Mouse (Mus musculus) testis, postnatal 14 days (tissue): ENCODE measurements at regions not wholly inside any gene's neighbourhood (a gene's known extent, or its start where the extent isn't known, plus 50 kb on each side); places are given as distances from the start of the nearest gene placed in this dataset.
A peak's percentile ranks its signal among the peaks of the same experiment; 100 is the strongest.

ENCODE experiments used
- DNase-seq: peaks from one replicate; pipeline ENCODE4 v3.0.0; 2021; ENCODE audit warnings: low spot score

DNA sequence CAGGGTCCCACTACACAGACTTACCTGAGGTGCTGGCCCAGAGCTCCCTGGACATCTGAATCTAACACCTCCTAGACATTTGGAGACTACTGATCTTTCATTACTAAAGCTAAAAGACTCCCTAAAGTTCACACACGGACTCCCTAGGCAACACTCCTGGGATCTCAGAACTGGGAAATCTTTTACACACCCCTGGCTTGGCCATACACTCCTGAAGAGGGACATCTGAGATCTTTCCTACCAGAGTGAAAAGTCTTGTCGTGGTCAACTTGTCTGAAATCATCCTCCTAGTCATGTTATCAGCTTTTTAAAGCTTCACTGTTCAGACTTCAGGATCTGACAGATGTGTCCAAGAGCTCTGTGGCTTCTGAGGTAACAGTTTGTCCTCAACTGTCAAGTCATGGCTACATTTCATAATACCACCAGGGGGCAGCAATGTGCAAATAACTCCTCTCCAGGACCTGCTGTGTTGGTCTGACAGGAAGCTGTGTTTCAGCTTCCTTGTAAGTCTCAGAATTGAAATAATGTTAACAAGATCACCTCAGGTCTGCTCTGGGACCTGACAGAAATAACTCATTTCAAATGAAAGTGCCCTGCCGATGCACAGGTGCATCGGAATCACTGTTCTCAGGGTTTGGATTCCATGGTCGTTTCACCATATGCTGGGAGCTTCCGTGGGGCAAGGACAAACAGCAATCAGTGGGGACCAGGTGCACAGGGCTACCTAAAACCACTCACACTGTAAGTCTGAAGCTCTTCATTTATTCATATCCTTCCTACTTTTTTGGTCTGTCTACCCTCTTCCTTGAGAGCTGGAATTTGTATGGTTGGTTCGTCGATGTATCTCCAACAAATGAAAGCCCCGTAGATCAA, 92.3 kb upstream of the C1qtnf7 start:
- peak; percentile 42 for DNase-seq

DNA sequence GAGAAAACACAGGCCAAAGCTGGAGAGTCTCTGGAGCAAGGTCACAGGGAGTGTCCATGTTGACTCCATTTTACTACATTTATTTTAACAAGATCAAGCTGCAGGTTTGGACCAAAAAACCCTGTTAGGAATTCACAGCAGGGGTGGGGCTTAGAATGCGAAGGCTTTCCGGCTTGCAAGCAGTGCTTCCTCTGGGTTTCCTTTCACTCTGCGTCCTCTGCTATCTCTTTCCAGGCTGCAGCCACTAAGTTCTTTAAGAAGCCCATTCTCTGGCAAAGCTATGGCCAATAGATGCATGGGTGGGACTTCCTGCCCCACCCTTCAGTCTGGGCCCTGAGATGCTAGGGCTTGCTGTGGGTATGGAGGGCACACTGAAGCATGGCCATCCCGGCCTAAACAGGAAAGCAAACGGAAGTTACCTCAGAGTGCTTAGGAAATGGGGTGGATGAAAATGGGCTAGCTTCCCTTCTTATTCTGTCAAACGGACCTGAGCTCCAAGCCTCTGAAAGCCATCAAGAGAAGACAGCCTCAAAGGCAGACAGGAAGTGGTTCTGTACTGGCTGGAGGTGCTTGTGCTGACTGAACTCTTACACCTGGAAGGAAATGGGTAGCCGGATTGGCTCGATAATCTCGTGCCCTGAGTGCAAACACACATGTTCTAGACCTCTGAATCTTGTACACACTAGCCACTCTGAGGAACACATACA, 90.6 kb upstream of the C1qtnf7 start:
- no peak for DNase-seq

DNA sequence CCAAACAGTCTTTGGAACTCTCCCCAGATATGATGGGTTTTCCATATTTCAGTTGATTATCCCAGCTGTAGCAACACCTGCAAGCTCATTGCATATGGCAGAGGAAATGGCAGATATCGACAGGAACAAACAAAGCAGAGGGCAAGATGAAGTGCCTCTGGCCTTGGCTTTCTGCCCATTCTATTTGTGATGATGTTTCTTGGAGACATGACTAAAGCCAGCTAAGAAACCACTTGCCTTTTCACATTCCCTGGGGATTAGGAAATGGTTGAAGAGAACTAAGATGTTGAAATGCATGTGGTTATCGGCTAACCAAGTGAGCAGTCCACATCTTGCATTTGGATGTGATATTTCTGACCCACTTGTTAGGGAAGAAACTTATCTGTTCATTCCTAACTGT, 82.0 kb upstream of the C1qtnf7 start:
- DNase-seq = no peak

DNA sequence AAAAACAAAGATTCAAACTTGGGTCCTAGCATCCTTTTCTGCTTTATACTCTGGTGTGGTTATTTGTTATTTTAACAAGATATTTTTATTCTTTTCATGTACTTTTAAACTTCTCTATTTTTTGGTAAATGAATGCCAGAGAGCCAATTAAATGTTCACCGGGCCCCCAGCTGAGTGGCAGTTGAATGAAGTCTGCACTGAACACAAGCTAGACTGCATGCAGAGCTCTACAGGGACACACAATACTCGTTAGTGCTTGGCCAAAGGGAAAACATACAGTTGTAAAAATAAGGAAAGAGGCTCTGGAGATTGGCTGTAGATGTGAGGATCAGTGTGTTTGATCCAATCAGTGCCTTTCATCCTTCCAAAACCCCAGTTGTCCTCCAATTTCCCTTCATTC, 76.1 kb upstream of the C1qtnf7 start:
- no peak for DNase-seq

DNA sequence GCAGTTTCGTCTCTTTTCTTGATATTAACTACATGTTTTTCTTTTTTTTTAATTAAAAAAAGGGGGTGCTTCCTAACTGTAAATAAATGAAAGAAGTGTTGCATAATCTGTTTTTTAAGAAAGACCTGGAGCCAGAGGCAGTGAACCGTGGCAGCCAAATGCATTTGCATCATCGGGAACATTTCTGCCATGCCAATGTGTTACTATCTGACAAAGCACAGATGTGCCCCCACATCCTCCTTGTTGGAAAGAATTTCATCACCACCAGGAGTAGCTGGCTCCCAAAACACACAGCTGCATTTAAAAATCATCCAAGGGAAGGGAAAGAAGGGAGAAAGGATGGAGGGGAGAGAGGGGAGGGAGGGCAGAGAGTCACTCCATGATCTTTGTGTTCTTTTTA, 74.0 kb upstream of the C1qtnf7 start:
- no peak for DNase-seq

DNA sequence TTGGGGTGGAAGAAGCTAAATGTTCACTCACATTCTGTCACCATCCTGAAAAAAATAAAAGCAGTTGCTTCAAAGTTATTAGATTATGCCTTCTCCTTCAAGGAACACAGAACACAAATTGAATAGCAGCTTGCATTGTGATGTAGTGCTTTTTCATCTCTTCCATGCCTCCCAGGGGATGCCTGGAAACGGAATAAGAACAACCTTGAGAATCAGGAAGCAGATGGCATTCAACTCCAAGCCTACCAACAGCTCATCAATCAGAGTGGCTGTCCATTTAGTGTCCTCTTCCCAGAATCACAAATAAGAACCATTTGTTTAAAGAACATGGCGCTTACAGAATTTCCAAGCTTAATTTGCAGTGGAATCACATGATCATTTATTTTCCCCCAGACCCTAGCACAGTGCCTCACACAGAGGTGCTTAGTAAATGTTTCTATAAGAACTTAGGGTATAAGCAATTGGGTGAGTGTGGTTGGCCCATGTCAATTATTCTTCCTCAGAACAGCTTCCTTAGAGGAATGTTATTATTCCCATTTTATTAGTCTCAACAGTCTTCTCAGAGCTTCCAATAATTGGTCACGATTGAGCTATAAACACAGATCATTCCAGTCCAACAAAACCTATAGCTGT, 70.6 kb upstream of the C1qtnf7 start:
- DNase-seq = no peak

DNA sequence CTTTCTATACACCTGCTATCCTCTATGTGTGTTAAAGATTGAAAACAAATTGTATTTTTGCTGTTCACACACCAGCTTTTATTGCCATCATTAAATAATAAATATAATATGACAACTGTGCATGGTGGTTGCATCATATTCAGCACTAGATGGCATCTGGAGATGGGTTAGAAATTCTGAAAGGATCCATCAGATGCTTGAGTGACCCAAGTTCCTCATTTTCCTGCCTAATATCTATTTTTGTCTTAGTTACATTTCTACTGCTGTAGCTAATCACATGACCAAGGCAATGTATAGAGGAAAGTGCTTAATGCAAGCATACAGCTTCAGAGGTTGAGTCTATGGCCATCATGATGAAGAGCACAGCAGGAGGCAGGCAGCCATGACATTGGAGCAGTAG, 69.7 kb upstream of the C1qtnf7 start:
- no peak for DNase-seq

DNA sequence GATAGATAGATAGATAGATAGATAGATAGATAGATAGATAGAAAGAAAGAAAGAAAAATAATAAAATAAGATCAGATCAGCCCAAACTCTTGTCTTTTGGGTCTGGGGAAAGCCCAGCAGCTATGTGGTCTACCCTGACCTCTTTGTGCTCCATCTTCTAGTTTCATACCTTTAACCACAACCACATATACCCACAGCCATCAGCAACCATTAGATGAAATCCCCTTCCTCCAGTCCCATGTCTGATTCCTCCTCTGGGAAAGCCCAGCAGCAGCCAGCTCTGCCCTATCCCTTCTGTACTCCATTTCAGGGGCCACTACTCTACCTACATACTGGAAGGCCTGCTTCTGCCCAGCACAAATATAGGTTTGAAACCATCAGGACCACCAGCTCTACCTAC, 69.0 kb upstream of the C1qtnf7 start:
- no peak for DNase-seq

DNA sequence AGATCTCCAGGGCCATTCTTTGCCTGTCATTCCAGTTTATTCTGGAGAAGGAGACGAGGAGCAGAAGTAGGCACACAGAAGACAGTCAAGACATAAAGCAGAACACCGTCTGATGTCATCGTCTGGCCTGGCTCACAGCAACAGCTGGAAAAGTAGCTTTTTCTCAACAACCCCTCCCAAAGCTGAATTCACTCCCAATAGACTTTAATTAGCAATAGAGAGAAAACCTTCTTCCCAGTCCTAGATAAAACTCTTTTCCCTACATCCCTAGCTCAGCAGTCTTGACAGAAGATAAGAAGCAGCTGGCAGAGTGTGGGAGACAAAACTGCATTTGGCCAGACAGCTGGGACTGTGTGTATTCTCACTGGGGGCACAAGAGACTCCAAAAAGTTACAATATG, 59.3 kb upstream of the C1qtnf7 start:
- DNase-seq = peak; percentile 15

DNA sequence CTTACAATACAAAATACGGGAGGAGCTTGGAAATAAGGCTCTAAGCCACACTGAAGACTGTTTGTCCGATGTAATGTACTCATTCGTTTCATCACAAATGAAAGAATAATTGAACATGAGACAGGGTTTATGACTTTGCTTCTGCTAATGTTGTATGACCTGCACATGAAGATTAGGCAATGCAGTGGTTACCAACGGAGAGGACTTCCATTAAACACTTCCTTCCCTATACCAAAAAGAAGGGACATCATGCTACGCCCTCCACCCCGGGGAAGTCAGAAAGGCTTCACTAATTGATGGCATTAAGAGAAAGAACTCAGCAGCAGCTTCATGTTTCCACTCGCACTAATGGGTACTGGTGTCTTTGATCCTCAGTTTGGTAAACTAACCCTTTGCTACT, 57.6 kb upstream of the C1qtnf7 start:
- no peak for DNase-seq

DNA sequence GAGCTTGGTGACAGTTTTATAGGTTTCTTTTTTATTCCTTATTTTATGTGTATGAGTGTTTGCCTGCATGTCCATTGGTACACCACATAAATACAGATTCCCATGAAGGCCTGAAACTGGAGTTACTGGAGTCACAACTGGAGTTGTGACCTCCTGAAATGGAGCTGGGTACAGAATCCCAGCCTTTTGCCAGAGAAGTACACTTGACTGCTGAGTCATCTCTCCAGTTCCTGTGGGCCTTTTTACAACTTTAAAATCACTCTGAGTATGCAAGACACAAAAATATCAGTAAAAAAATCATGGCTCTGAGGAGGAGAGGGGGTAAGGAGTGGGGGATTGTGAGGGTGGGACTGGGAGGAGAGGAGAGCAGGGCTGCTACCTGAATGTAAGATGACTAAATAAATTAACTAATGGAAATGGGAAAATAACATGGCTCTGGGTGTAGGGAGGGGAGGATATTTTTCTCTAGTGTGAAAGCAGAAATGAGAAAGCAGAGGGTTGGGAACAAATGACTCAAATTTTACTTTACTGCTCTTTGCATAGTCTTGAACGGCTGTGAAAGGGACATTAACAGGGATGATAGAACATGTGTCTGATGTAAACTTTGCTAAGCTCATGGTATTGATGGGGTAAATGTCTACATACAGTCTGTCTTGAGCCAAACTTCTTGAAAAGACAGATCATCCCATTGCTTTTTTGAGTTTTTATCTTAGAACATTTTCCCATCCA, 53.2 kb upstream of the C1qtnf7 start:
- no peak for DNase-seq
